11 mouse cellular contexts compared by ENCODE assay signal in the genomic region with DNA sequence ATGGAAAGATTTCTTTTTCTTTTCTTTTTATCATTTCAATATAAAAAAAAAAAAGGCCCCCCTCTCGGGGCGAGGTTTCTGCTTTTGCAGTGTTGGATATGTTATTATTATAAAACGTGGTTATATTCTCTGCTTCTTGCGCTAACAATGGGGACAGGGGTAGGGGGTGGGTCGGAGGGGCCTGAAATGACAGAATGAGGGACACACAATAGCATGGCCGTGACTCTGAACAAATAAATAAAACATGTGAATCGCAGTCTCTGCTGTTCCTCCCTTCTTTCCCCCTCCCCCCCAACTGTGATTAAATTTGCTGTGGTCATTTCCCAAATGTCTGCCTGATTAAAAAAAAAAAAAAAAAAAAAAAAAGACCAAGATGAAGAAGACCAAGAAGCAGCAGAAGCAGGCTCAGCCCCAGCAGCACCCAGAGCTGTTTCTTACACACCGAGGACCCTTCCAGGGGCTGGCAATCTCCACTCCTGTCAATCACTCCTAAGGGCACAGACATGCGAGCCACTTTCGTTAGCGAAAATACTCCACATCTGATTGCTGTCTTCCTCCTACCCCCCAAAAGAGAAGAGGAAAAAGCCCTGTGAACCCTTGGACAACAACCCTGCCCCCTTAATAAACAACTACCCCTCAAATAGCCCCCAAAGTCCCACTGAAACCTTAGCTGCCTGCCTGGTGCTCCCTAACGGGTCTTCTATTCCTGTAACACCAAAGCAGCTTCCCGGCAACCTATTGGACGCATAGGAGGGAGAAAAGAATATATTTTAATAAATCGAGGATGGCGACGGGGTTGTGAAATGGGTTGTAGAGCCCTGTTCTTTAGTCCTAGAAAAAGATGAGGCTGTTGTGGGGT.
DNase-seq lines count a peak whose midpoint lies in the region; ATAC-seq and TF ChIP-seq lines count a peak whose summit lies in the region.
"Had no signal": no experiment of that assay in that cellular context is flagged by ENCODE, and none has a peak within 500 bp of the region (broad histone marks: within the 10 kb centered on the region; RNA-seq: fewer than 3 reads in every experiment).

No protein-coding gene starts in this region.

- ATAC-seq in lung, embryonic 15.5 days (ENCODE audit: borderline replicate concordance, extremely low read depth, low FRiP score, low TSS enrichment): no peak
- no peak for ATAC-seq in embryonic facial prominence, embryonic 15.5 days (ENCODE audit: insufficient number of reproducible peaks, low FRiP score, low TSS enrichment, low read depth)
- peak; percentile 48; the same call in 1 of the 2 replicates for ATAC-seq in hindbrain, embryonic 14.5 days (ENCODE audit: low FRiP score)
- ATAC-seq in neural tube, embryonic 14.5 days (ENCODE audit: low read depth): no peak; the same call in 1 of the 2 replicates
- no peak for ATAC-seq in intestine, embryonic 16.5 days

- 43% methylated on average over 17 of the region's 17 CpGs for WGBS in lung, embryonic 15.5 days
- 41% methylated on average over 17 of the region's 17 CpGs for WGBS in lung, adult 2 months
- whole genome bisulfite sequencing in embryonic facial prominence, embryonic 15.5 days: 48% methylated on average over 17 of the region's 17 CpGs
- 11% methylated on average over 17 of the region's 17 CpGs for WGBS in hindbrain, embryonic 14.5 days
- WGBS in neural tube, embryonic 14.5 days: 19% methylated on average over 17 of the region's 17 CpGs
- 68% methylated on average over 17 of the region's 17 CpGs for WGBS in intestine, embryonic 16.5 days
- 75% methylated on average over 17 of the region's 17 CpGs for WGBS in kidney, adult 2 months

- no peaks in the 10 kb centered on the region for H3K9me3 ChIP-seq in lung, embryonic 15.5 days
- no peaks in the 10 kb centered on the region for H3K9me3 ChIP-seq in embryonic facial prominence, embryonic 15.5 days (replicated peaks)
- no peaks in the 10 kb centered on the region for H3K9me3 ChIP-seq in hindbrain, embryonic 14.5 days (ENCODE audit: control insufficient read depth, low read length)
- H3K9me3 ChIP-seq in neural tube, embryonic 14.5 days (ENCODE audit: control insufficient read depth, low read length): no peaks in the 10 kb centered on the region
- H3K9me3 ChIP-seq in intestine, embryonic 16.5 days (ENCODE audit: control insufficient read depth, low read length): no peaks in the 10 kb centered on the region
- H3K9me3 ChIP-seq: kidney, embryonic 15.5 days; limb, embryonic 15.5 days had no signal

- H3K27me3 ChIP-seq in lung, embryonic 15.5 days: no peaks in the 10 kb centered on the region
- H3K27me3 ChIP-seq in embryonic facial prominence, embryonic 15.5 days: peaks cover 9% of the 10 kb centered on the region
- peaks cover 15% of the 10 kb centered on the region for H3K27me3 ChIP-seq in hindbrain, embryonic 14.5 days (ENCODE audit: control insufficient read depth, insufficient read depth, low read length)
- no peaks in the 10 kb centered on the region for H3K27me3 ChIP-seq in neural tube, embryonic 14.5 days (ENCODE audit: control insufficient read depth, insufficient read depth, low read length)
- H3K27me3 ChIP-seq in intestine, embryonic 16.5 days (replicated peaks; ENCODE audit: control insufficient read depth, insufficient read depth, low read length): no peaks in the 10 kb centered on the region
- H3K27me3 ChIP-seq in kidney, adult 2 months (replicated peaks; ENCODE audit: control insufficient read depth, insufficient read depth, low read length): 0 out of 2 replicates have a peak, but pooled peaks cover 1% of the 10 kb centered on the region
- H3K27me3 ChIP-seq: megakaryocyte, embryonic 14.5 days had no signal

- H3K27ac ChIP-seq in lung, embryonic 15.5 days: 0 out of 2 replicates have a peak overlapping the region, but pooled peaks have one; percentile 11
- H3K27ac ChIP-seq in embryonic facial prominence, embryonic 15.5 days (replicated peaks): no peak overlapping the region
- H3K27ac ChIP-seq in hindbrain, embryonic 14.5 days: peak overlapping the region; percentile 90
- H3K27ac ChIP-seq in neural tube, embryonic 14.5 days (ENCODE audit: low read depth, low read length): peak overlapping the region; percentile 78
- no peak overlapping the region for H3K27ac ChIP-seq in intestine, embryonic 16.5 days (ENCODE audit: low read length)
- no peak overlapping the region for H3K27ac ChIP-seq in kidney, adult 2 months (ENCODE audit: insufficient read depth, low read depth, low read length)
- H3K27ac ChIP-seq: kidney, embryonic 15.5 days; limb, embryonic 15.5 days had no signal

- TF ChIP-seq POLR2A in lung, adult 2 months (IDR thresholded peaks at IDR 0.05; ENCODE audit: borderline replicate concordance, extremely low read depth, low read depth, low read length): no peak
- TF ChIP-seq POLR2A in kidney, adult 2 months (IDR thresholded peaks at IDR 0.05; ENCODE audit: low read depth, low read length): no peak

- no peak for DNase-seq in lung, adult 2 months
- DNase-seq in hindbrain, embryonic 14.5 days (ENCODE audit: low spot score): no peak
- no peak for DNase-seq in adrenal gland, postnatal 25 days
- DNase-seq in kidney, adult 2 months: no peak

- H3K4me3 ChIP-seq in lung, embryonic 15.5 days: peak overlapping the region; percentile 6; the same call in 1 of the 2 replicates
- no peak overlapping the region for H3K4me3 ChIP-seq in lung, adult 2 months (replicated peaks; ENCODE audit: extremely low read depth, low read depth, low read length)
- 0 out of 2 replicates have a peak overlapping the region, but pooled peaks have one; percentile 1 for H3K4me3 ChIP-seq in embryonic facial prominence, embryonic 15.5 days (replicated peaks)
- H3K4me3 ChIP-seq in hindbrain, embryonic 14.5 days (replicated peaks; ENCODE audit: low read length): no peak overlapping the region; the same call in 1 of the 2 replicates
- peak overlapping the region; percentile 2; the same call in 1 of the 2 replicates for H3K4me3 ChIP-seq in neural tube, embryonic 14.5 days (ENCODE audit: low read depth, low read length)
- no peak overlapping the region for H3K4me3 ChIP-seq in intestine, embryonic 16.5 days (ENCODE audit: low read length)
- H3K4me3 ChIP-seq in kidney, adult 2 months (ENCODE audit: insufficient read depth, low read depth, low read length): no peak overlapping the region
- H3K4me3 ChIP-seq: kidney, embryonic 15.5 days; limb, embryonic 15.5 days; megakaryocyte, embryonic 14.5 days had no signal

- TF ChIP-seq CTCF in lung, adult 2 months (IDR thresholded peaks at IDR 0.05; ENCODE audit: insufficient read depth, low read length): no peak
- TF ChIP-seq CTCF in kidney, adult 2 months (conservative IDR thresholded peaks at IDR 0.05; ENCODE audit: insufficient read depth, insufficient read length, low read depth, low read length): no peak

- H3K4me1 ChIP-seq in lung, embryonic 15.5 days: peaks cover 33% of the 10 kb centered on the region
- no peaks in the 10 kb centered on the region for H3K4me1 ChIP-seq in lung, adult 2 months (ENCODE audit: control insufficient read depth, insufficient read depth, low read length)
- 0 out of 2 replicates have a peak, but pooled peaks cover 16% of the 10 kb centered on the region for H3K4me1 ChIP-seq in embryonic facial prominence, embryonic 15.5 days
- peaks cover 40% of the 10 kb centered on the region for H3K4me1 ChIP-seq in hindbrain, embryonic 14.5 days (replicated peaks; ENCODE audit: control insufficient read depth, insufficient read depth, low read length)
- H3K4me1 ChIP-seq in neural tube, embryonic 14.5 days (ENCODE audit: control insufficient read depth, insufficient read depth, low read length): peaks cover 16% of the 10 kb centered on the region; the same call in 1 of the 2 replicates
- H3K4me1 ChIP-seq in intestine, embryonic 16.5 days (ENCODE audit: control insufficient read depth, insufficient read depth, low read length): peaks cover 10% of the 10 kb centered on the region
- H3K4me1 ChIP-seq in kidney, adult 2 months (ENCODE audit: control insufficient read depth, insufficient read depth, low read length): no peaks in the 10 kb centered on the region
- H3K4me1 ChIP-seq: megakaryocyte, embryonic 14.5 days had no signal

- no peak overlapping the region for H3K9ac ChIP-seq in lung, embryonic 15.5 days
- H3K9ac ChIP-seq in embryonic facial prominence, embryonic 15.5 days: no peak overlapping the region
- peak overlapping the region; percentile 24 for H3K9ac ChIP-seq in hindbrain, embryonic 14.5 days
- H3K9ac ChIP-seq in neural tube, embryonic 14.5 days (replicated peaks; ENCODE audit: low read depth, low read length): no peak overlapping the region
- H3K9ac ChIP-seq in intestine, embryonic 16.5 days (ENCODE audit: low read depth, low read length): no peak overlapping the region
- H3K9ac ChIP-seq: kidney, embryonic 15.5 days; limb, embryonic 15.5 days had no signal

- H3K36me3 ChIP-seq in lung, embryonic 15.5 days: no peaks in the 10 kb centered on the region
- no peaks in the 10 kb centered on the region for H3K36me3 ChIP-seq in embryonic facial prominence, embryonic 15.5 days
- no peaks in the 10 kb centered on the region for H3K36me3 ChIP-seq in hindbrain, embryonic 14.5 days (replicated peaks; ENCODE audit: control insufficient read depth, insufficient read depth)
- no peaks in the 10 kb centered on the region for H3K36me3 ChIP-seq in neural tube, embryonic 14.5 days (ENCODE audit: control insufficient read depth, insufficient read depth, low read length)
- no peaks in the 10 kb centered on the region for H3K36me3 ChIP-seq in intestine, embryonic 16.5 days (ENCODE audit: control insufficient read depth, insufficient read depth, low read length)
- H3K36me3 ChIP-seq in kidney, adult 2 months (ENCODE audit: control insufficient read depth, insufficient read depth, low read length): no peaks in the 10 kb centered on the region
- H3K36me3 ChIP-seq: kidney, embryonic 15.5 days; limb, embryonic 15.5 days had no signal

- H3K4me2 ChIP-seq in lung, embryonic 15.5 days: peak overlapping the region; percentile 47
- H3K4me2 ChIP-seq in embryonic facial prominence, embryonic 15.5 days (replicated peaks): 0 out of 2 replicates have a peak overlapping the region, but pooled peaks have one; percentile 15
- peak overlapping the region; percentile 40 for H3K4me2 ChIP-seq in hindbrain, embryonic 14.5 days (replicated peaks)
- H3K4me2 ChIP-seq in neural tube, embryonic 14.5 days (ENCODE audit: low read depth, low read length): peak overlapping the region; percentile 40
- H3K4me2 ChIP-seq in intestine, embryonic 16.5 days (ENCODE audit: low read depth, low read length): no peak overlapping the region
- H3K4me2 ChIP-seq: kidney, embryonic 15.5 days; limb, embryonic 15.5 days had no signal

Comparison
In these comparisons a context has a peak if more than half of its experiments do, and no peak if none do; other contexts are left out.
1. H3K4me3 ChIP-seq: peak in lung, embryonic 15.5 days (single experiment), embryonic facial prominence, embryonic 15.5 days (single experiment) and neural tube, embryonic 14.5 days (single experiment); none in lung, adult 2 months (single experiment), hindbrain, embryonic 14.5 days (single experiment), intestine, embryonic 16.5 days (single experiment) and kidney, adult 2 months (single experiment).
2. H3K27ac ChIP-seq: peak in lung, embryonic 15.5 days (single experiment), hindbrain, embryonic 14.5 days (single experiment) and neural tube, embryonic 14.5 days (single experiment); none in embryonic facial prominence, embryonic 15.5 days (single experiment), intestine, embryonic 16.5 days (single experiment) and kidney, adult 2 months (single experiment).